Mouse (Mus musculus): ENCODE results near the gene 1810046K07Rik.

GRCm38 (mm10) chr9:51349422-51349821 lies 20.7 kb upstream of the 1810046K07Rik start:
- TF ChIP-seq GATA1 (IDR thresholded peaks at IDR 0.05; ENCODE audit: borderline replicate concordance, low read length), result no peak
- TF ChIP-seq FLI1 (IDR thresholded peaks at IDR 0.05; ENCODE audit: low read length), result no peak
